ENCODE assay signal across 8 mouse cellular contexts in genomic region chr11:52361287-52361921, GRCm38 (mm10). TPM values are rescaled to one million over a fixed set of nuclear protein-coding genes. Genes with fewer than 3 reads are reported as not detected.
DNase-seq lines count a peak whose midpoint lies in the region; ATAC-seq lines count a peak whose summit lies in the region.

No protein-coding gene starts in this region.

- WGBS in hindbrain, embryonic 13.5 days, result under 1% methylated on average over 47 of the region's 47 CpGs
- WGBS in limb, embryonic 12.5 days, result under 1% methylated on average over 47 of the region's 47 CpGs
- 1% methylated on average over 46 of the region's 47 CpGs for WGBS in midbrain, embryonic 12.5 days

- H3K4me3 ChIP-seq in hindbrain, embryonic 13.5 days, result peak overlapping the region; percentile 96
- H3K4me3 ChIP-seq in limb, embryonic 12.5 days (replicated peaks), result peak overlapping the region; percentile 79
- H3K4me3 ChIP-seq in midbrain, embryonic 12.5 days, result peak overlapping the region; percentile 88

- peaks cover 45% of the 10 kb centered on the region for H3K4me1 ChIP-seq in hindbrain, embryonic 13.5 days (replicated peaks)
- H3K4me1 ChIP-seq in limb, embryonic 12.5 days (replicated peaks), result peaks cover 49% of the 10 kb centered on the region
- peaks cover 36% of the 10 kb centered on the region for H3K4me1 ChIP-seq in midbrain, embryonic 12.5 days

- H3K27me3 ChIP-seq in hindbrain, embryonic 13.5 days, result no peaks in the 10 kb centered on the region
- H3K27me3 ChIP-seq in limb, embryonic 12.5 days, result no peaks in the 10 kb centered on the region
- H3K27me3 ChIP-seq in midbrain, embryonic 12.5 days, result peaks cover 3% of the 10 kb centered on the region; the same call in 1 of the 2 replicates

- H3K4me2 ChIP-seq in hindbrain, embryonic 13.5 days, result peak overlapping the region; percentile 98
- peak overlapping the region; percentile 88 for H3K4me2 ChIP-seq in limb, embryonic 12.5 days
- peak overlapping the region; percentile 94 for H3K4me2 ChIP-seq in midbrain, embryonic 12.5 days (replicated peaks)

- no peaks in the 10 kb centered on the region for H3K9me3 ChIP-seq in hindbrain, embryonic 13.5 days
- no peaks in the 10 kb centered on the region for H3K9me3 ChIP-seq in limb, embryonic 12.5 days
- H3K9me3 ChIP-seq in midbrain, embryonic 12.5 days, result no peaks in the 10 kb centered on the region

- H3K27ac ChIP-seq in hindbrain, embryonic 13.5 days, result peak overlapping the region; percentile 96
- H3K27ac ChIP-seq in limb, embryonic 12.5 days, result peak overlapping the region; percentile 89
- H3K27ac ChIP-seq in midbrain, embryonic 12.5 days (replicated peaks), result peak overlapping the region; percentile 89

- peak overlapping the region; percentile 98 for H3K9ac ChIP-seq in hindbrain, embryonic 13.5 days
- peak overlapping the region; percentile 92 for H3K9ac ChIP-seq in limb, embryonic 12.5 days (replicated peaks)
- H3K9ac ChIP-seq in midbrain, embryonic 12.5 days (replicated peaks), result peak overlapping the region; percentile 93

- H3K36me3 ChIP-seq in hindbrain, embryonic 13.5 days, result no peaks in the 10 kb centered on the region
- H3K36me3 ChIP-seq in limb, embryonic 12.5 days, result no peaks in the 10 kb centered on the region
- H3K36me3 ChIP-seq in midbrain, embryonic 12.5 days, result no peaks in the 10 kb centered on the region

- ATAC-seq in activated CD4-positive, CD25-positive, alpha-beta regulatory T cell, adult 4 months, result peak; percentile 15
- peak; percentile 64 for ATAC-seq in erythroid progenitor cell, adult 5-6 weeks (replicated peaks; ENCODE audit: low FRiP score, poor library complexity, severe bottlenecking)
- ATAC-seq in hindbrain, embryonic 13.5 days (ENCODE audit: low FRiP score), result peak; percentile 53
- peak; percentile 8; the same call in 1 of the 2 replicates for ATAC-seq in limb, embryonic 12.5 days (ENCODE audit: insufficient number of reproducible peaks, insufficient read depth, low FRiP score, low TSS enrichment, low read depth)
- peak; percentile 24 for ATAC-seq in midbrain, embryonic 12.5 days (ENCODE audit: low FRiP score, low read depth)

- DNase-seq in embryo, embryonic 10 days (ENCODE audit: low spot score), result peak; percentile 68
- DNase-seq in embryo, embryonic 10.5 days (ENCODE audit: low spot score), result no peak
- peak; percentile 53 for DNase-seq in testis, postnatal 14 days (ENCODE audit: low spot score)

RNA-seq across cellular contexts. Expression of gene Vdac1, which starts 0.7 kb away (rescaled TPM):
- polyA plus RNA-seq in activated CD4-positive, CD25-positive, alpha-beta regulatory T cell, adult 4 months (2017; shearing (Covaris generic)), result 10 to 100 TPM; 90.3 to 94.9 TPM
- total RNA-seq in erythroid progenitor cell, adult 5-6 weeks (2015; ENCODE audit: low replicate concordance), result 36.9 and 45.4 TPM in 2 replicates
- total RNA-seq in erythroid progenitor cell, adult 5-6 weeks (2017; ENCODE audit: low replicate concordance), result 40.2 and 42.2 TPM in 2 replicates
- 280 and 294 TPM in 2 replicates for polyA plus RNA-seq in hindbrain, embryonic 13.5 days (2015; fragmentation: Nextera tagmentation; extraction: Ambion mirVana)
- 203 and 227 TPM in 2 replicates for polyA plus RNA-seq in limb, embryonic 12.5 days (2016; fragmentation: Nextera tagmentation; extraction: Ambion mirVana)
- polyA plus RNA-seq in midbrain, embryonic 12.5 days (2016; fragmentation: Nextera tagmentation; extraction: Ambion mirVana), result 211 and 216 TPM in 2 replicates

RNA-seq across cellular contexts. Expression of gene 9530068E07Rik, which starts 34.8 kb away (rescaled TPM):
- polyA plus RNA-seq in activated CD4-positive, CD25-positive, alpha-beta regulatory T cell, adult 4 months (2017; shearing (Covaris generic)), result 10 to 100 TPM; 38.9 to 49.8 TPM
- total RNA-seq in erythroid progenitor cell, adult 5-6 weeks (2015; ENCODE audit: low replicate concordance), result 41.1 and 43.6 TPM in 2 replicates
- total RNA-seq in erythroid progenitor cell, adult 5-6 weeks (2017; ENCODE audit: low replicate concordance), result 9.4 and 23.9 TPM in 2 replicates
- 129 TPM in 2 replicates for polyA plus RNA-seq in hindbrain, embryonic 13.5 days (2015; fragmentation: Nextera tagmentation; extraction: Ambion mirVana)
- 161 and 173 TPM in 2 replicates for polyA plus RNA-seq in limb, embryonic 12.5 days (2016; fragmentation: Nextera tagmentation; extraction: Ambion mirVana)
- 154 TPM in 2 replicates for polyA plus RNA-seq in midbrain, embryonic 12.5 days (2016; fragmentation: Nextera tagmentation; extraction: Ambion mirVana)

Comparison
In these comparisons a context has a peak if more than half of its experiments do, and no peak if none do; other contexts are left out.
1. ATAC-seq: peak in every context shown above with its lines; median percentile 64 in erythroid progenitor cell, adult 5-6 weeks; 53 in hindbrain, embryonic 13.5 days; 24 in midbrain, embryonic 12.5 days; 15 in activated CD4-positive, CD25-positive, alpha-beta regulatory T cell, adult 4 months; 8 in limb, embryonic 12.5 days.